Mouse (Mus musculus) kidney, postnatal 0 days (tissue): ENCODE results near the gene Slk. TPM values are rescaled to one million over a fixed set of nuclear protein-coding genes. Genes with fewer than 3 reads are reported as not detected.
"Not testable (repeated sequence)": the region's sequence is repeated elsewhere in the genome, so short reads cannot be mapped to it uniquely, and the experiment has no call there.

ENCODE experiments used
- ATAC-seq: fragments of 200-750 bp; cut with Nextera tagmentation; replicated peaks from 2 replicates; pipeline ENCODE4 v1.8.0; 2017; ENCODE audit warnings: low read depth, moderate number of reproducible peaks, moderate TSS enrichment, moderate library complexity; ENCODE audit not compliant: low FRiP score
- DNase-seq: peaks from one replicate; pipeline ENCODE4 v3.0.0-alpha.2; 2016; ENCODE audit warnings: low spot score
- H3K27ac ChIP-seq: fragments of 300-500 bp; sonication (generic); 2 replicates; pipeline ENCODE4 v1.5.1; 2014; ENCODE audit warnings: mild to moderate bottlenecking
- H3K27me3 ChIP-seq: fragments of 300-500 bp; sonication (generic); 2 replicates; pipeline ENCODE4 v1.6.1; 2014; ENCODE audit warnings: low read length, mixed read lengths; ENCODE audit not compliant: insufficient read depth
- H3K36me3 ChIP-seq: fragments of 300-500 bp; sonication (generic); 2 replicates; pipeline ENCODE4 v1.6.1; 2014; ENCODE audit warnings: low read length, mixed read lengths; ENCODE audit not compliant: insufficient read depth
- H3K4me1 ChIP-seq: fragments of 300-500 bp; sonication (generic); replicated peaks from 2 replicates; pipeline ENCODE4 v1.6.1; 2014; ENCODE audit warnings: antibody characterized with exemption, low read length, mixed read lengths; ENCODE audit not compliant: insufficient read depth
- H3K4me2 ChIP-seq: fragments of 300-500 bp; sonication (generic); 2 replicates; pipeline ENCODE4 v1.6.1; 2014; ENCODE audit warnings: mild to moderate bottlenecking, low read length, moderate library complexity, mixed read lengths
- H3K4me3 ChIP-seq: fragments of 300-500 bp; sonication (generic); replicated peaks from 2 replicates; pipeline ENCODE4 v1.5.1; 2014; ENCODE audit warnings: low read depth, low read length
- H3K9ac ChIP-seq: fragments of 300-500 bp; sonication (generic); 2 replicates; pipeline ENCODE4 v1.6.1; 2014; ENCODE audit warnings: low read depth, low read length
- H3K9me3 ChIP-seq: fragments of 300-500 bp; sonication (generic); replicated peaks from 2 replicates; pipeline ENCODE4 v1.6.1; 2016; ENCODE audit warnings: low read length, inconsistent platforms, mixed read lengths
- CTCF ChIP-seq: IDR thresholded peaks from 2 replicates; pipeline ENCODE4 v1.5.1; 2016; ENCODE audit warnings: antibody characterized with exemption, low read depth, mild to moderate bottlenecking, moderate library complexity
- WGBS: fragments of 180-500 bp; shearing (Covaris S2); extraction: QIAGEN DNeasy Blood & Tissue Kit; methylation state at CpG from one replicate; pipeline ENCODE4 v1.1.7; 2014; 5-methylcytosine and 5-hydroxymethylcytosine counted together
- polyA plus RNA-seq: library from polyadenylated mRNA; unstranded; fragments of >200 nt; fragmentation: Nextera tagmentation; extraction: Ambion mirVana; gene quantifications from 2 replicates; pipeline ENCODE4 v1.2.1, GENCODE M21; 2015

Gene Slk
- polyA plus RNA-seq, 1 experiment from 2014 or later, result 14.6 TPM

DNA sequence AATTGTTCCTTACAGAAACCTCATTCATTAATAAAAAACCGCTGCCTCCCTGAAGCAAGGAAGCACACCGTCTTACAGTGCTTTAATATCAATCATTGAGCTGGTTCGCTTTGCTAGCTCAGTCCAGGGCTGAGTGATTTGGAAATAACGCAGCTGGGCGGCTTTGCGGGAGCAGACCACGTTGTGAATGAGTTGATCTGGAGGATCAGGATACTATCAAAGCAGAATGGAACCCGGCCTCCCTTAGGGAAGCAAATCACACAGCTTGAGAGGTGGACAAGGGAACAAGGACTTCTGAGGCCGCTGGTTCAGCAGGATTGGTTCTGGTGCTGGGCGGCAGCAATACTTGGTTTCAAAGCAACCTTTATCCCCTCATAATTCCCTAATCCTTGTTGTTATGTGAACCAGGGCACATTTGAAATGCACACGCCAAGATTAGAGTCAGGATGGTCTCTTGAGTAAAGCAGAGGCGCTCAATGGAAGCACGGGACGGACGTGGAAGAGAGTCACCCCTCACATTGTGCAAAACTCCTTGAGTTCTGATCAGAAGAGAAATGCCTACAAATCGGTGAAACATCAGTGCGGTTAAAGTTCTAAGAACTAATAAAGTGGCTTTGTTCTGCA, 14.3 kb upstream of the Slk start:
- 0 out of 2 replicates have a peak, but pooled peaks cover 3% of the 10 kb centered on the region for H3K4me1 ChIP-seq

DNA sequence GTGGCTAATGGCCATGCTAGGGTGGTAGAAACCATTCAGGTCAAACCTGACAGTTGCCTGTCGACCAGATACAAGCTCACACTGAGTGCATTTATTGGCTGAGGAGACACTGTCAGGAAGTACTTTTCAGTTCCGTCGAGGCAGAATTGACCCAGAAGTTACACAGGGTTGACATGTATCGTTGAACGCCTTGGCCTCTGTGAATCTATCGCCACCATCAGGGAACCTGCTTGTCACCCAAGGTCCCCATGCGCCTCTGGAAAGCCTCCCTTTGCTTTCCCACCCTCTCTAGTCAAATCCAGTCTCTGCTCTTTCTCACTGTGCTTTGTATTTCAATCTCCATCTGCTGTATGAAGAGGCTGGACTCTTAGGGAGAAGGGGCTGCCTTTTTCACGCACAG, 13.5 kb upstream of the Slk start:
- no peak for DNase-seq
- WGBS, result 81% methylated on average over 8 of the region's 8 CpGs
- no peaks in the 10 kb centered on the region for H3K36me3 ChIP-seq
- TF ChIP-seq CTCF, result no peak
- H3K9me3 ChIP-seq, result no peaks in the 10 kb centered on the region
- no peak overlapping the region for H3K4me3 ChIP-seq
- 0 out of 2 replicates have a peak, but pooled peaks cover 3% of the 10 kb centered on the region for H3K4me1 ChIP-seq
- no peak overlapping the region for H3K9ac ChIP-seq
- H3K27me3 ChIP-seq, result no peaks in the 10 kb centered on the region
- no peak overlapping the region for H3K4me2 ChIP-seq
- no peak for ATAC-seq
- no peak overlapping the region for H3K27ac ChIP-seq

More for the DNA sequence above, 14.3 kb upstream of the Slk start:
- Histone ChIP-seq H3K4me3 (no peak overlapping the region), H3K9ac (no peak overlapping the region), H3K4me2 (no peak overlapping the region), H3K36me3 (no peaks in the 10 kb centered on the region), H3K9me3 (no peaks in the 10 kb centered on the region), H3K27ac (no peak overlapping the region), H3K27me3 (no peaks in the 10 kb centered on the region)
- DNase-seq (peak; percentile 51), ATAC-seq (no peak)
- WGBS, result 48% methylated on average over 17 of the region's 17 CpGs
- no peak for TF ChIP-seq CTCF

DNA sequence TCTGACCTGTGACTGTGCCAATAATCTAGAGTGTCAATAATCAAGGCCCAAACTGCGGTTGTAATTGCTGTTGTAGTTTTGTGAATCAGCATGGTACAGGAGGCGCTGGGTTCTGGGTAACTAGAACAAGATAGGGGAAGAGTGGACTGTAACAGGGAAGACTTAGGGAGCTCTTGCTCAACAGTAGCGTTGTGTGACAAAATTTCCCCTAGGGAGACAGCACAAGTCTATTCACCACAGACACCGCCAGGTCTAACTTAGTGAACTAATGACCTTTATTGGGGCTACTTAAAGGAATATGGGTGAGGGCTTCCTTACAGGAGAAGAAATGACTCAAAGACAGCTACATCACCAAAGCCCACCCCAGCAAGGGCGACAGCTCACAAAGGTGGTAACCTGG, 9.4 kb upstream of the Slk start:
- H3K4me3 ChIP-seq, result no peak overlapping the region
- no peaks in the 10 kb centered on the region for H3K4me1 ChIP-seq
- no peak for TF ChIP-seq CTCF
- H3K27ac ChIP-seq, result no peak overlapping the region
- DNase-seq (no peak), ATAC-seq (no peak)
- H3K9me3 ChIP-seq, result no peaks in the 10 kb centered on the region
- no peak overlapping the region for H3K4me2 ChIP-seq
- 82% methylated on average over 5 of the region's 5 CpGs for WGBS
- no peaks in the 10 kb centered on the region for H3K36me3 ChIP-seq
- H3K9ac ChIP-seq, result no peak overlapping the region
- H3K27me3 ChIP-seq, result no peaks in the 10 kb centered on the region

DNA sequence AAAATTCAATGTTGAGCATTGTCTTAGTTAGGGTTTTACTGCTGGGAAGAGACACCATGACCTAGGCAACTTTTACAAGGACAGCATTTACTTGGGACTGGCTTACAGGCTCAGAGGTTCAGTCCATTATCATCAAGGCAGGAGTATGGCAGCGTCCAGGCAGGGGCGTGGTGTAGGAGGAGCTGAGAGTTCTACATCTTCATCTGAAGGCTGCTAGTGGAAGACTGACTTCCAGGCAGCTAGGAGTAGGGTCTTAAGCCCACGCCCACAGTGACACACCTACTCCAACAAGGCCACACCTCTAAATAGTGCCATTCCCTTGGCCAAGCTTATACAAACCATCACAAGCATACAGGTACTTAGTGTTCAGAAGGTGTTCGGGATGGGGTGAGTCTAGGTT, 7.5 kb upstream of the Slk start:
- H3K4me2 ChIP-seq, H3K27ac ChIP-seq, ATAC-seq, DNase-seq, H3K4me1 ChIP-seq, H3K9me3 ChIP-seq, H3K27me3 ChIP-seq, H3K9ac ChIP-seq, H3K36me3 ChIP-seq, H3K4me3 ChIP-seq: not testable (repeated sequence)
- 71% methylated on average over 4 of the region's 4 CpGs for WGBS

DNA sequence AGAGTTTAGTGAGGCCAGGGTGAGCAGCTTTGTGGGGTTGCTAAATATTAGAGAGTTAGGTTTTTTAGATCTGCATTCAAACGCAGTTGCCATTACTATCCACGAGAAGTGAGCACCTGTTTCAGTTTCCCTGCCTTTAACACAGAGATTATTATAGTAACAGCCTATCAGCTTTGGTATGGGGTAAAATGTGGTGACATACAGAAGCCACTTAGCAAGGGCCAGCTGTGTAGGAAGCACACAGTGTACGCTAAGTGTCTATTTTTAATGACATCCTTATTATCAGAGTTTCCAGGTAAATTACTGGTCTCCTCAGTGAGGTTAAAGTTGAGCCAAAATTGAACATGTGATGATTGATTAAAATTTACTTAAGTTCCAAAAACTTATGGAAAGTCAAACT, 5.8 kb upstream of the Slk start:
- Histone ChIP-seq H3K27me3 (no peaks in the 10 kb centered on the region), H3K4me3 (no peak overlapping the region), H3K27ac (no peak overlapping the region), H3K4me1 (0 out of 2 replicates have a peak, but pooled peaks cover 3% of the 10 kb centered on the region), H3K36me3 (no peaks in the 10 kb centered on the region), H3K4me2 (no peak overlapping the region), H3K9me3 (no peaks in the 10 kb centered on the region), H3K9ac (no peak overlapping the region)
- DNase-seq (no peak), ATAC-seq (no peak)
- 82% methylated on average over 3 of the region's 3 CpGs for WGBS
- TF ChIP-seq CTCF, result no peak

DNA sequence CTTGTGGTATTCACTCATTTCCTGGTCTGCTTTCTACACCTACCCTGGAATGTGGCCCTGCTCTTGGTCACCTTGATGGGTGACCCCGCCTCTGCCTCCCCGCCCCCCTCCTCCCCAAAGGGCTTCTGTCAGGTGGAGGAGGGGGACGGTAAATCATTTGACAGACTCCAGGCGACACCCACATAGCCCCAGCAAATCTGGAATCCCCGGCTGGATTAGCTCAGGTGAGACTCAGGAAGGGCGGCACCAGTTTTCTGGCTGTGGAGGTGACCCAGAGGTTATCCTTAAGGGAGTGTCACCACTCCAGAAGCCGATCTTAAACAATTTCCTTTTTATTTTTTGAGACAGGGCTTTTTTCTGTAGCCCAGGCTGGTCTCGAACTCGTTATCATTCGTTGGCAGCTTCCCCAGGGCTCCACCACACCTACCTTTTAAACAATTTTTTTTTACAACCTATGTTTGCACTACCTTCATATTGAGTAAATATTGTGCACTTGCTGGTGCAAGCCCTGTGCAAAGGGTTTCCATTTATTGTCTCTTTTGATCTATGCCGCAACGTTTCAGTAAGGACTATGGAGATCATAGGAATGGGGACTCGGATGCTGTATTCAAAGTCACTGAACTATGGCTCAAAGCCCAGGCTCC, 775 bp upstream of the Slk start:
- Histone ChIP-seq H3K4me3 (peak overlapping the region; percentile 86), H3K9ac (peak overlapping the region; percentile 99), H3K4me2 (peak overlapping the region; percentile 72), H3K9me3 (no peaks in the 10 kb centered on the region), H3K4me1 (peaks cover 10% of the 10 kb centered on the region), H3K27ac (peak overlapping the region; percentile 98), H3K27me3 (no peaks in the 10 kb centered on the region), H3K36me3 (no peaks in the 10 kb centered on the region)
- WGBS, result 9% methylated on average over 13 of the region's 13 CpGs
- ATAC-seq (no peak), DNase-seq (no peak)
- TF ChIP-seq CTCF, result no peak
